Mouse (Mus musculus): ENCODE measurements at regions not wholly inside any gene's neighbourhood (a gene's known extent, or its start where the extent isn't known, plus 50 kb on each side); places are given as distances from the start of the nearest gene placed in this dataset.

GRCm38 (mm10) chr15:10838584-10839288 lies 113.4 kb upstream of the C1qtnf3 start:
- DNase-seq (ENCODE audit: low spot score in 2 of 2): no peak

- DNase-seq (ENCODE audit: low spot score in 2 of 2): peak; percentile 77 to 84
Observed at GRCm38 (mm10) chr15:10840621-10841034, 111.5 kb upstream of the C1qtnf3 start.

GRCm38 (mm10) chr15:10843060-10843695 lies 109.0 kb upstream of the C1qtnf3 start:
- DNase-seq (ENCODE audit: low spot score in 2 of 2): no peak

- no peak for DNase-seq (ENCODE audit: low spot score in 2 of 2)
Observed at GRCm38 (mm10) chr15:10846722-10847121, 105.4 kb upstream of the C1qtnf3 start.

- DNase-seq (ENCODE audit: low spot score in 2 of 2): no peak
Observed at GRCm38 (mm10) chr15:10864004-10864775, 87.9 kb upstream of the C1qtnf3 start.

GRCm38 (mm10) chr15:10865109-10865508 lies 87.0 kb upstream of the C1qtnf3 start:
- no peak for DNase-seq (ENCODE audit: low spot score in 2 of 2)

- DNase-seq (ENCODE audit: low spot score in 2 of 2): peak in 1 of 2 experiments; percentile 6
Observed at GRCm38 (mm10) chr15:10866794-10867193, 85.3 kb upstream of the C1qtnf3 start.

- no peak for DNase-seq (ENCODE audit: low spot score in 2 of 2)
Observed at GRCm38 (mm10) chr15:10868115-10868514, 84.0 kb upstream of the C1qtnf3 start.

- no peak for DNase-seq (ENCODE audit: low spot score in 2 of 2)
Observed at GRCm38 (mm10) chr15:10868716-10869585, 83.2 kb upstream of the C1qtnf3 start.

GRCm38 (mm10) chr15:10869879-10870278 lies 82.3 kb upstream of the C1qtnf3 start:
- no peak for DNase-seq (ENCODE audit: low spot score in 2 of 2)

- DNase-seq (ENCODE audit: low spot score in 2 of 2): no peak
Observed at GRCm38 (mm10) chr15:10872322-10872967, 79.7 kb upstream of the C1qtnf3 start.

- no peak for DNase-seq (ENCODE audit: low spot score in 2 of 2)
Observed at GRCm38 (mm10) chr15:10876328-10876727, 75.8 kb upstream of the C1qtnf3 start.

- no peak for DNase-seq (ENCODE audit: low spot score in 2 of 2)
Observed at GRCm38 (mm10) chr15:10881726-10882125, 70.4 kb upstream of the C1qtnf3 start.

GRCm38 (mm10) chr15:10887990-10888389 lies 64.1 kb upstream of the C1qtnf3 start:
- DNase-seq (ENCODE audit: low spot score in 2 of 2): no peak

- DNase-seq (ENCODE audit: low spot score in 2 of 2): peak in 1 of 2 experiments; percentile 14
Observed at GRCm38 (mm10) chr15:10890220-10890921, 61.8 kb upstream of the C1qtnf3 start.

GRCm38 (mm10) chr15:10898309-10898708 lies 53.8 kb upstream of the C1qtnf3 start:
- DNase-seq (ENCODE audit: low spot score in 2 of 2): no peak

- DNase-seq (ENCODE audit: low spot score in 2 of 2): no peak
Observed at GRCm38 (mm10) chr15:10898715-10899486, 53.2 kb upstream of the C1qtnf3 start.

- no peak for DNase-seq (ENCODE audit: low spot score in 2 of 2)
Observed at GRCm38 (mm10) chr15:10899904-10900303, 52.2 kb upstream of the C1qtnf3 start.

GRCm38 (mm10) chr15:10901075-10901474 lies 51.1 kb upstream of the C1qtnf3 start:
- peak in 1 of 2 experiments; percentile 16 for DNase-seq (ENCODE audit: low spot score in 2 of 2)
